Mouse (Mus musculus) brain, embryonic 14.5 days (tissue): ENCODE results near the gene Cd99l2.
"Not testable (repeated sequence)": the region's sequence is repeated elsewhere in the genome, so short reads cannot be mapped to it uniquely, and the experiment has no call there.

ENCODE experiments used
- CTCF ChIP-seq: fragments of 200-500 bp; IDR thresholded peaks from 2 replicates; pipeline ENCODE4 v1.5.1; 2012; ENCODE audit warnings: inconsistent platforms, mild to moderate bottlenecking, moderate library complexity, borderline replicate concordance; ENCODE audit not compliant: insufficient read depth, insufficient read length; ENCODE audit errors: extremely low read depth
- POLR2A ChIP-seq: fragments of 200-500 bp; IDR thresholded peaks from 2 replicates; pipeline ENCODE4 v1.6.1; 2012; ENCODE audit warnings: mild to moderate bottlenecking, inconsistent platforms, borderline replicate concordance; ENCODE audit not compliant: poor library complexity, insufficient read depth, insufficient read length, severe bottlenecking; ENCODE audit errors: extremely low read depth

DNA sequence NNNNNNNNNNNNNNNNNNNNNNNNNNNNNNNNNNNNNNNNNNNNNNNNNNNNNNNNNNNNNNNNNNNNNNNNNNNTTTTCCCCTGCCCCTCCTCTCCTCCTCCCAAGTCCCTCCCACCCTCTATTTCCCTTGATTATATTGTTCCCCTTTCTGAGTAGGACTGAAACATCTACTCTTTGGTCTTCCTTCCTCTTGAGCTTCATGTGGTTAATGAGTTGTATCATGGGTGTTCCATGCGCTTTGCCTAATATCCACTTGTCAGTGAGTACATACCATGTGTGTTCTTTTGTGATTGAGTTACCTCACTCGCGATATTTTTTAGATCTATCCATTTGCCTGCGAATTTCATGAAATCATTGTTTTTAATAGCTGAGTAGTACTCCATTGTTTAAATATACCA, 13.9 kb upstream of the Cd99l2 start:
- TF ChIP-seq CTCF, POLR2A: not testable (repeated sequence)
